Mouse (Mus musculus) liver, postnatal 0 days (tissue): ENCODE measurements at regions not wholly inside any gene's neighbourhood (a gene's known extent, or its start where the extent isn't known, plus 50 kb on each side); places are given as distances from the start of the nearest gene placed in this dataset.

ENCODE experiments used
- CTCF ChIP-seq: sonication (generic); IDR thresholded peaks from 2 replicates; pipeline ENCODE4 v1.5.1; 2016; ENCODE audit warnings: antibody characterized with exemption, low read depth
- EP300 ChIP-seq: IDR thresholded peaks from 2 replicates; pipeline ENCODE4 v1.6.1; 2016; ENCODE audit warnings: antibody characterized with exemption, low read depth, mild to moderate bottlenecking

GRCm38 (mm10) chr10:96357632-96358031, 221.2 kb downstream of the Gm5426 start:
- TF ChIP-seq CTCF (no peak), EP300 (no peak)
